Mouse (Mus musculus) midbrain, embryonic 11.5 days (tissue): Measurements from ENCODE around the gene Mindy2. TPM values are rescaled to one million over a fixed set of nuclear protein-coding genes. Genes with fewer than 3 reads are reported as not detected.
"Not testable (repeated sequence)": the region's sequence is repeated elsewhere in the genome, so short reads cannot be mapped to it uniquely, and the experiment has no call there.

Experiments used
- ATAC-seq: fragments of 200-750 bp; cut with Nextera tagmentation; 2 replicates; pipeline ENCODE4 v1.8.0; 2017; ENCODE audit warnings: moderate TSS enrichment, moderate library complexity; ENCODE audit not compliant: low FRiP score
- DNase-seq: peaks from one replicate; pipeline ENCODE4 v3.0.0; 2015; ENCODE audit warnings: low spot score; ENCODE audit errors: missing footprints
- H3K27ac ChIP-seq: fragments of 300-500 bp; sonication (generic); 2 replicates; pipeline ENCODE4 v1.5.1; 2014; ENCODE audit warnings: low read depth, low read length
- H3K27me3 ChIP-seq: fragments of 300-500 bp; sonication (generic); 2 replicates; pipeline ENCODE4 v1.6.1; 2014; ENCODE audit warnings: mild to moderate bottlenecking, low read length, moderate library complexity, mixed read lengths; ENCODE audit not compliant: control insufficient read depth, insufficient read depth
- H3K36me3 ChIP-seq: fragments of 300-500 bp; sonication (generic); 2 replicates; pipeline ENCODE4 v1.6.1; 2014; ENCODE audit warnings: mild to moderate bottlenecking, low read length, moderate library complexity, mixed read lengths; ENCODE audit not compliant: control insufficient read depth, insufficient read depth
- H3K4me1 ChIP-seq: fragments of 300-500 bp; sonication (generic); 2 replicates; pipeline ENCODE4 v1.6.1; 2014; ENCODE audit warnings: low read length; ENCODE audit not compliant: control insufficient read depth, insufficient read depth
- H3K4me2 ChIP-seq: fragments of 300-500 bp; sonication (generic); 2 replicates; pipeline ENCODE4 v1.6.1; 2014; ENCODE audit warnings: mild to moderate bottlenecking, moderate library complexity
- H3K4me3 ChIP-seq: fragments of 300-500 bp; sonication (generic); 2 replicates; pipeline ENCODE4 v1.5.1; 2014; ENCODE audit warnings: low read depth, low read length
- H3K9ac ChIP-seq: fragments of 300-500 bp; sonication (generic); 2 replicates; pipeline ENCODE4 v1.6.1; 2014; ENCODE audit warnings: low read length
- H3K9me3 ChIP-seq: fragments of 300-500 bp; sonication (generic); 2 replicates; pipeline ENCODE4 v1.6.1; 2016; ENCODE audit warnings: low read length; ENCODE audit not compliant: control insufficient read depth
- WGBS: fragments of 180-500 bp; shearing (Covaris S2); extraction: QIAGEN DNeasy Blood & Tissue Kit; methylation state at CpG from one replicate; pipeline ENCODE4 v1.1.7; 2014; 5-methylcytosine and 5-hydroxymethylcytosine counted together
- polyA plus RNA-seq: library from polyadenylated mRNA; unstranded; fragments of >200 nt; fragmentation: Nextera tagmentation; extraction: Ambion mirVana; gene quantifications from 2 replicates; pipeline ENCODE4 v1.2.1, GENCODE M21; 2014

Gene Mindy2
- polyA plus RNA-seq, 1 experiment from 2014 or later, result 12.4 TPM

- H3K4me2 ChIP-seq, result no peak overlapping the region
- 95% methylated on average over 2 of the region's 2 CpGs for WGBS
- no peak overlapping the region for H3K4me3 ChIP-seq
- no peak for ATAC-seq
- no peak overlapping the region for H3K9ac ChIP-seq
- H3K36me3 ChIP-seq, result peaks cover 17% of the 10 kb centered on the region
- H3K27me3 ChIP-seq, result no peaks in the 10 kb centered on the region
- H3K4me1 ChIP-seq, result no peaks in the 10 kb centered on the region
- H3K9me3 ChIP-seq, result no peaks in the 10 kb centered on the region
- no peak overlapping the region for H3K27ac ChIP-seq
- peak; percentile 66 for DNase-seq
These were observed 78.9 kb downstream of the Mindy2 start for GRCm38 (mm10) chr9:70578123-70578522.

GRCm38 (mm10) chr9:70570351-70570750, 86.6 kb downstream of the Mindy2 start:
- Histone ChIP-seq H3K27me3 (no peaks in the 10 kb centered on the region), H3K4me1 (no peaks in the 10 kb centered on the region), H3K9ac (no peak overlapping the region), H3K9me3 (no peaks in the 10 kb centered on the region), H3K4me2 (no peak overlapping the region), H3K27ac (no peak overlapping the region), H3K4me3 (no peak overlapping the region), H3K36me3 (peaks cover 5% of the 10 kb centered on the region)
- no peak for ATAC-seq
- peak; percentile 41 for DNase-seq
- 95% methylated on average over 8 of the region's 8 CpGs for WGBS

GRCm38 (mm10) chr9:70567651-70568050, 89.3 kb downstream of the Mindy2 start:
- Histone ChIP-seq H3K4me1 (no peaks in the 10 kb centered on the region), H3K9me3 (no peaks in the 10 kb centered on the region), H3K36me3 (no peaks in the 10 kb centered on the region), H3K4me2 (no peak overlapping the region), H3K27me3 (no peaks in the 10 kb centered on the region), H3K9ac (no peak overlapping the region), H3K27ac (no peak overlapping the region), H3K4me3 (no peak overlapping the region)
- ATAC-seq (no peak), DNase-seq (peak; percentile 70)
- WGBS, result 83% methylated on average over 5 of the region's 5 CpGs

- no peaks in the 10 kb centered on the region for H3K4me1 ChIP-seq
- no peak overlapping the region for H3K4me2 ChIP-seq
- no peak overlapping the region for H3K4me3 ChIP-seq
- WGBS, result 94% methylated on average over 3 of the region's 3 CpGs
- no peaks in the 10 kb centered on the region for H3K27me3 ChIP-seq
- no peak overlapping the region for H3K9ac ChIP-seq
- H3K36me3 ChIP-seq, result no peaks in the 10 kb centered on the region
- H3K27ac ChIP-seq, result no peak overlapping the region
- no peaks in the 10 kb centered on the region for H3K9me3 ChIP-seq
- ATAC-seq, result no peak
- DNase-seq, result no peak
These were observed 94.1 kb downstream of the Mindy2 start for GRCm38 (mm10) chr9:70562825-70563224.

- 90% methylated on average over 5 of the region's 5 CpGs for WGBS
- no peak overlapping the region for H3K27ac ChIP-seq
- no peak overlapping the region for H3K4me2 ChIP-seq
- peaks cover 6% of the 10 kb centered on the region; the same call in 1 of the 2 replicates for H3K36me3 ChIP-seq
- ATAC-seq, result no peak
- H3K9ac ChIP-seq, result no peak overlapping the region
- DNase-seq, result peak; percentile 64
- no peak overlapping the region for H3K4me3 ChIP-seq
- no peaks in the 10 kb centered on the region for H3K27me3 ChIP-seq
- H3K9me3 ChIP-seq, result peaks cover 3% of the 10 kb centered on the region; the same call in 1 of the 2 replicates
- H3K4me1 ChIP-seq, result no peaks in the 10 kb centered on the region
These were observed 100.2 kb downstream of the Mindy2 start for GRCm38 (mm10) chr9:70556796-70557195.

- DNase-seq (peak; percentile 31), ATAC-seq (no peak)
- Histone ChIP-seq H3K9ac (no peak overlapping the region), H3K4me3 (no peak overlapping the region), H3K36me3 (peaks cover 8% of the 10 kb centered on the region; the same call in 1 of the 2 replicates), H3K4me2 (no peak overlapping the region), H3K27ac (no peak overlapping the region), H3K9me3 (peaks cover 3% of the 10 kb centered on the region; the same call in 1 of the 2 replicates), H3K27me3 (no peaks in the 10 kb centered on the region), H3K4me1 (no peaks in the 10 kb centered on the region)
These were observed 101.5 kb downstream of the Mindy2 start for GRCm38 (mm10) chr9:70555431-70555830.

GRCm38 (mm10) chr9:70552233-70552632, 104.7 kb downstream of the Mindy2 start:
- H3K4me3 ChIP-seq, ATAC-seq, DNase-seq, H3K4me1 ChIP-seq, H3K27ac ChIP-seq, H3K4me2 ChIP-seq, H3K9me3 ChIP-seq, H3K9ac ChIP-seq, H3K36me3 ChIP-seq, H3K27me3 ChIP-seq: not testable (repeated sequence)
- 92% methylated on average over 2 of the region's 2 CpGs for WGBS

- Histone ChIP-seq H3K4me2 (no peak overlapping the region), H3K9me3 (peaks cover 3% of the 10 kb centered on the region; the same call in 1 of the 2 replicates), H3K27ac (no peak overlapping the region), H3K4me3 (no peak overlapping the region), H3K9ac (no peak overlapping the region), H3K4me1 (peaks cover 3% of the 10 kb centered on the region; the same call in 1 of the 2 replicates), H3K36me3 (peaks cover 8% of the 10 kb centered on the region; the same call in 1 of the 2 replicates), H3K27me3 (no peaks in the 10 kb centered on the region)
- DNase-seq (no peak), ATAC-seq (no peak)
- 98% methylated on average over 1 of the region's 1 CpGs for WGBS
These were observed 105.5 kb downstream of the Mindy2 start for GRCm38 (mm10) chr9:70551524-70551923.
